9 mouse cellular contexts compared by ENCODE assay signal in genomic region chr12:98212457-98213175, GRCm38 (mm10). TPM values are rescaled to one million over a fixed set of nuclear protein-coding genes. Genes with fewer than 3 reads are reported as not detected.
A peak's percentile ranks its signal among the peaks of the same experiment; 100 is the strongest.
DNase-seq lines count a peak whose midpoint lies in the region; ATAC-seq and TF ChIP-seq lines count a peak whose summit lies in the region.
"Had no signal": no experiment of that assay in that cellular context is flagged by ENCODE, and none has a peak within 500 bp of the region (broad histone marks: within the 10 kb centered on the region; RNA-seq: fewer than 3 reads in every experiment).

No protein-coding gene starts in this region.

- no peak overlapping the region for H3K27ac ChIP-seq in layer of hippocampus, adult 2 months
- H3K27ac ChIP-seq in MEL (ENCODE audit: control insufficient read depth, low read depth, low read length): no peak overlapping the region
- H3K27ac ChIP-seq in hindbrain, embryonic 10.5 days: no peak overlapping the region
- H3K27ac ChIP-seq in liver, embryonic 14.5 days: no peak overlapping the region

- WGBS in hindbrain, embryonic 10.5 days: 89% methylated on average over 13 of the region's 13 CpGs
- 72% methylated on average over 13 of the region's 13 CpGs for WGBS in liver, embryonic 14.5 days (ENCODE audit: insufficient replicate concordance)

- TF ChIP-seq POLR2A in MEL (IDR thresholded peaks at IDR 0.05; ENCODE audit: control insufficient read depth in 1 of 2, insufficient read depth in 1 of 2, low read depth in 1 of 2, low read length in 2 of 2, poor library complexity in 1 of 2): no peak

- H3K36me3 ChIP-seq in MEL (ENCODE audit: control insufficient read depth in 1 of 2, insufficient read depth in 2 of 2, low read length in 2 of 2): no peaks in the 10 kb centered on the region
- peaks cover 28% of the 10 kb centered on the region for H3K36me3 ChIP-seq in hindbrain, embryonic 10.5 days
- H3K36me3 ChIP-seq in liver, embryonic 14.5 days (replicated peaks; ENCODE audit: control insufficient read depth, insufficient read depth, low read depth): no peaks in the 10 kb centered on the region

- TF ChIP-seq EP300 in MEL (IDR thresholded peaks at IDR 0.05; ENCODE audit: low read depth in 1 of 2, low read length in 2 of 2): no peak
- no peak for TF ChIP-seq EP300 in liver, embryonic 14.5 days (IDR thresholded peaks at IDR 0.05; ENCODE audit: low read depth)

- peak; percentile 46 for TF ChIP-seq RAD21 in MEL (IDR thresholded peaks at IDR 0.05; ENCODE audit: low read depth, low read length)

- H3K79me2 ChIP-seq in MEL (ENCODE audit: control insufficient read depth, insufficient read depth, low read length, poor library complexity): no peaks in the 10 kb centered on the region

- H3K4me1 ChIP-seq in MEL (ENCODE audit: control insufficient read depth in 1 of 2, insufficient read depth in 2 of 2, low read length in 2 of 2): no peaks in the 10 kb centered on the region
- H3K4me1 ChIP-seq in hindbrain, embryonic 10.5 days (replicated peaks): peaks cover 13% of the 10 kb centered on the region
- no peaks in the 10 kb centered on the region for H3K4me1 ChIP-seq in liver, embryonic 14.5 days (replicated peaks; ENCODE audit: control insufficient read depth in 2 of 2, insufficient read depth in 2 of 2, low read length in 1 of 2)

- H3K9ac ChIP-seq in MEL (ENCODE audit: control insufficient read depth, low read depth, low read length, poor library complexity, severe bottlenecking): no peak overlapping the region
- no peak overlapping the region for H3K9ac ChIP-seq in liver, embryonic 14.5 days (replicated peaks)

- TF ChIP-seq CTCF in layer of hippocampus, adult 2 months (conservative IDR thresholded peaks at IDR 0.05): peak; percentile 87
- peak; percentile 25 to 49 (median 48); a peak in 5 of 6 replicates for TF ChIP-seq CTCF in MEL (IDR thresholded peaks at IDR 0.05 in 2 of 3, conservative IDR thresholded peaks at IDR 0.05 in 1 of 3; ENCODE audit: control insufficient read depth in 1 of 3, insufficient read depth in 1 of 3, low read depth in 2 of 3, low read length in 3 of 3, poor library complexity in 1 of 3, severe bottlenecking in 1 of 3)
- TF ChIP-seq CTCF in liver, embryonic 14.5 days (IDR thresholded peaks at IDR 0.05; ENCODE audit: low read depth): peak; percentile 75

- no peak overlapping the region for H3K4me3 ChIP-seq in layer of hippocampus, adult 2 months
- H3K4me3 ChIP-seq in MEL (ENCODE audit: control insufficient read depth in 1 of 2, insufficient read depth in 1 of 2, low read depth in 2 of 2, low read length in 2 of 2): no peak overlapping the region
- no peak overlapping the region for H3K4me3 ChIP-seq in hindbrain, embryonic 10.5 days
- no peak overlapping the region for H3K4me3 ChIP-seq in liver, embryonic 14.5 days (ENCODE audit: insufficient read depth in 1 of 2, low read depth in 2 of 2, low read length in 2 of 2)
- H3K4me3 ChIP-seq: erythroblast, embryonic 14.5 days had no signal

- H3K4me2 ChIP-seq in liver, embryonic 14.5 days (ENCODE audit: low read depth): no peak overlapping the region

- ATAC-seq in common myeloid progenitor, adult 5-6 weeks (replicated peaks; ENCODE audit: low read depth, poor library complexity, severe bottlenecking): peak; percentile 51
- peak; percentile 31; the same call in 1 of the 2 replicates for ATAC-seq in liver, embryonic 14.5 days (ENCODE audit: insufficient read depth)
- ATAC-seq in neutrophil, adult 5-6 weeks (ENCODE audit: extremely low read depth, insufficient number of reproducible peaks, low FRiP score, poor library complexity, severe bottlenecking): peak; percentile 66; the same call in 1 of the 2 replicates

- no peaks in the 10 kb centered on the region for H3K27me3 ChIP-seq in MEL (ENCODE audit: control insufficient read depth in 1 of 2, insufficient read depth in 2 of 2, low read length in 2 of 2)
- H3K27me3 ChIP-seq in hindbrain, embryonic 10.5 days (ENCODE audit: insufficient read depth, poor library complexity, severe bottlenecking): no peaks in the 10 kb centered on the region
- H3K27me3 ChIP-seq in liver, embryonic 14.5 days (ENCODE audit: control insufficient read depth, insufficient read depth, low read length): no peaks in the 10 kb centered on the region

- DNase-seq in layer of hippocampus, adult 2 months (ENCODE audit: low spot score in 2 of 2): peak; percentile 23 to 29
- no peak for DNase-seq in layer of hippocampus, adult 8-10 months (ENCODE audit: low spot score in 2 of 2)
- peak; percentile 29 for DNase-seq in MEL (ENCODE audit: low read depth, low spot score)
- DNase-seq in hindbrain, embryonic 10.5 days (ENCODE audit: low spot score): peak; percentile 11
- DNase-seq in liver, embryonic 14.5 days (ENCODE audit: low read depth in 3 of 3, low spot score in 3 of 3): peak in 2 of 3 experiments; percentile 2 to 18
- no peak for DNase-seq in urinary bladder, postnatal 4 days (ENCODE audit: low spot score in 2 of 2)

- H3K9me3 ChIP-seq in MEL (replicated peaks; ENCODE audit: insufficient read depth, low read length): no peaks in the 10 kb centered on the region
- no peaks in the 10 kb centered on the region for H3K9me3 ChIP-seq in hindbrain, embryonic 10.5 days
- no peaks in the 10 kb centered on the region for H3K9me3 ChIP-seq in liver, embryonic 14.5 days (ENCODE audit: control insufficient read depth, low read length)

TF ChIP-seq in MEL, 35 proteins besides CTCF, POLR2A, EP300 and RAD21:
- peak; percentile 30 for TF ChIP-seq SMC3 (IDR thresholded peaks at IDR 0.05; ENCODE audit: low read depth, low read length)
- no peak for TF ChIP-seq MAFK (IDR thresholded peaks at IDR 0.05; ENCODE audit: borderline replicate concordance, low read depth, low read length)
TF ChIP-seq in MEL: peak in this region for 1.

RNA-seq across cellular contexts. Expression of gene Galc, which starts 46.6 kb away (rescaled TPM):
- total RNA-seq in layer of hippocampus, adult 2 months (2021): 10 to 100 TPM; 24.9 to 27.5 TPM
- 10 to 100 TPM; 26.2 to 33.3 (median 28.6) TPM for total RNA-seq in layer of hippocampus, adult 8-10 months (2022)
- total RNA-seq in MEL (2012; rRNA removed): not detected in 2 replicates
- not detected for polyA plus RNA-seq in MEL (2012; ENCODE audit: insufficient read depth in 1 of 2, insufficient read length in 2 of 2, low read depth in 1 of 2, low replicate concordance in 2 of 2, missing spikeins in 1 of 2)
- total RNA-seq in common myeloid progenitor, adult 5-6 weeks (2017): 5.1 and 6.3 TPM in 2 replicates
- polyA plus RNA-seq in hindbrain, embryonic 10.5 days (2016; fragmentation: Nextera tagmentation; extraction: Ambion mirVana): 12.8 and 13.9 TPM in 2 replicates
- polyA plus RNA-seq in liver, embryonic 14.5 days (2012; rRNA removed): 2.0 and 2.4 TPM in 2 replicates
- 1.9 and 2.2 TPM in 2 replicates for polyA plus RNA-seq in liver, embryonic 14.5 days (2014; fragmentation: Nextera tagmentation; extraction: Ambion mirVana)
- total RNA-seq in neutrophil, adult 5-6 weeks (2017): 14.4 and 19.9 TPM in 2 replicates
- polyA plus RNA-seq: erythroblast, embryonic 14.5 days had no signal

RNA-seq across cellular contexts. Expression of gene Gpr65, which starts 55.8 kb away (rescaled TPM):
- total RNA-seq in layer of hippocampus, adult 2 months (2021): not detected
- 1 to 10 TPM in 2 of 4 experiments, not detected in 2; 2.7 TPM for total RNA-seq in layer of hippocampus, adult 8-10 months (2022)
- total RNA-seq in MEL (2012; rRNA removed): not detected in 2 replicates
- polyA plus RNA-seq in MEL (2012; ENCODE audit: insufficient read depth in 1 of 2, insufficient read length in 2 of 2, low read depth in 1 of 2, low replicate concordance in 2 of 2, missing spikeins in 1 of 2): not detected
- 19.0 and 19.4 TPM in 2 replicates for total RNA-seq in common myeloid progenitor, adult 5-6 weeks (2017)
- polyA plus RNA-seq in hindbrain, embryonic 10.5 days (2016; fragmentation: Nextera tagmentation; extraction: Ambion mirVana): 0.25 and 0.64 TPM in 2 replicates
- 1.7 and 2.4 TPM in 2 replicates for polyA plus RNA-seq in liver, embryonic 14.5 days (2012; rRNA removed)
- polyA plus RNA-seq in liver, embryonic 14.5 days (2014; fragmentation: Nextera tagmentation; extraction: Ambion mirVana): 2.5 and 3.2 TPM in 2 replicates
- 37.0 and 37.6 TPM in 2 replicates for total RNA-seq in neutrophil, adult 5-6 weeks (2017)
- polyA plus RNA-seq: erythroblast, embryonic 14.5 days had no signal

Comparison
In these comparisons a context has a peak if more than half of its experiments do, and no peak if none do; other contexts are left out.
1. DNase-seq: peak in layer of hippocampus, adult 2 months (2 of 2), MEL (single experiment), hindbrain, embryonic 10.5 days (single experiment) and liver, embryonic 14.5 days (2 of 3); none in layer of hippocampus, adult 8-10 months (0 of 2) and urinary bladder, postnatal 4 days (0 of 2).
2. Peak in every context shown above with its lines, with median percentiles within 50 percentile points of each other: CTCF ChIP-seq and ATAC-seq.